Mouse (Mus musculus) R1 (cell line): Measurements from ENCODE around the gene Inpp5b.
A peak's percentile ranks its signal among the peaks of the same experiment; 100 is the strongest.
"Not testable (repeated sequence)": the region's sequence is repeated elsewhere in the genome, so short reads cannot be mapped to it uniquely, and the experiment has no call there.

Experiments
- DNase-seq: peaks from one replicate; pipeline ENCODE4 v3.0.0-alpha.2; 2018; ENCODE audit warnings: low read depth, low spot score

Gene Inpp5b

DNA sequence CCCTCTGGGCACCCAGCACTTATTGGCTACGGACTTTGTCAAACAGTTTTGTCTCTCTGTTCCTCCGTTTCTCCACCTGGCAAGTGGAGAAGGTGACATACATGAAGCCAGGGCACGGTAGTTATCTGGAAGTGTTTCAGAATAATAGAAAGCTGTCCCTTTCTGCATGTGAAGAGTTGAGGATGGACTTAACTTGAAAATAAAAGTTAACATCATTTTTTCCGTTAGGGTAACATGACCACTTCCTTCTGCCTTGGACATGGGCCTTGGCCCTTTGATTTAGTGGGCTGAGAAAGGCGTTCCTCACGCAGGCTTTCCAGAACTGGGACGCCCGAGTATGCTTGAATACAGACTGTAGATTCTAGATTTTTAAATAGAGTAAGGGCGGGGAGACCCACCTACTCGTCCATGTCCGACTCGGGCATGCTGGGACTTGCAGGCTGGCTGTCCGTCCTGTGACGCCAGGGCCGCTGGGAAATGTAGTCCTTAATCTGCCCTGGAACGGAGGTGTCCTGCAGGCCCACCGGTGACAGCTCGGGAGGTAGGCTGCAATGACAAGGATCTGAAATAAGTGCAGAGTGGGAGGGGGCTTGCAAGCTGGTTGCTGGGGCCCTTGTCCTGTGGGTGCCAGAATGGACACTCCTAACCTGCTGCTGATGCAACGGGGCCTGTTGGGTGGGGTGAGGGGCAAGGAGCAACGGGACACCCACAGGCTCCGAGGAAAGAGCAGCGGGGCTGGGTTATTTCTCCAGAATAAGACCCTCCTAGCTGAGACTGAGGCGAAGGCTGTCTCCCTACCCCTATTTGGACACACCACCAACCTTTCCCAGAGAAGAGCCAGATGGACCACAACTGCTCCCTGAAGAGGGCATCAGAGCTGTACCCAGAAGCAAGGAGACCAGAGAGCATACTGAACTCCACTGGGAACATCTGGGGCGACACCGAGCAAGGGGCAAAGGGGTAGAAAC is at the start of gene Inpp5b:
TSS of gene Inpp5b (plus strand) at position 475 of the 968 bp plus-strand sequence.
- DNase-seq: peak; percentile 78

DNA sequence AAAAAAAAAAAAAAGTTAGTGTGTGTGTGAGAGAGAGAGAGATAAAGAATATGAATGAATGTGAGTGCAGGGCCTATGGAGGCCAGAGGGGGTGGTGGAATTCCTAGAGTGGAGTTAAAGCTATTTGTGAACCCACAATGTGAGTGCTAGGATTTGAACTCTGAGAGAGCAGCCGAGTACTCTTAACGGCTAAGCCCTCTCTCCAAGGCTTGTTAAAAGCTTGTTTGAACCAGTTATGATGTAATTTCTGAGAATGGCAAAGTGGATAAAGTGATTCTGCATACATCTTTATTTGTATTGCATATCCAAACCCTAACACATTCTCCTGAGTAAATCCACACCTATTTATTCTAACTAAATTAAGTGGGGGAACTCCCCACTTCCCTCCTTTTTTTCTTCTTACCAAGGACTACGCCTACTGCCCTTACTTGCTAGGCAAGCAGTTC is 49.2 kb upstream of the Inpp5b start:
- DNase-seq: no peak

DNA sequence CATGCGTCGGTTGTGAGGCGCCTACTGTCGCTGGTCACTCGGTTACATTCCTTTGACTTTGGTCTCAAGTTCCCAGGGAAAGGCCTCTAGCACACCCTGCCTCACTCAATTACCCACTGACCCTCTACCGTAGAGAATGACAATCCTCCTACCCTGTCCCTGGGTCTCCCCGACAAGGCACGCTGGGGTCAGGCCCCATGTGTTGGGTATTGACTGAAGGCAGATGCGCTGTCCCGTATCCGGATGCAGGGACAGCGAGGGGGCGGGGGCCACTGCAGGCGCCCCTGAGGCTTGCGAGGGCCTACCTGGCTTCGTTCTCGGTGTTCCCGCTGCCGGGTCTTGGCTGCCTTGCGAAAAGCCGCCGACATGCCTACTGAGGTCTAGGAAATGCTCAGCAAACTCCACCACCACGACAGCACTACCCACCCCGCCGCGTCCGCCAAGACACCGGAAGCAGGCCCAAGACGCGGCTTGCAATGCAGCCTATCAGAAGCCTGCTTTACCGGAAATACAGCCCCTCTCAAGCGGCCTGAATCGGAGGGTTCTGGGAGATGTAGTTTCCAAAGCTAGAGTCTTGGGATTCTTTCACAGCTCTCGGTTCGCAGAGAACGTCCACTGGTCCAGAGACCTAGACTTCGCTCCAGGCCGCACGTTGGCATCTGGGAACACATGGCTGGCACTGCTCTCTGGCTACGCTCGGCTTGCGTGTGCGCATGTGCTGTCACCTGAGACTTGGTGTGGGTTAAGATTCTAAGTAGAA is 48.3 kb upstream of the Inpp5b start, which contains the start of gene Utp11:
TSS of gene Utp11 (minus strand) at position 466 of the 760 bp plus-strand sequence.
- peak; percentile 96 for DNase-seq

DNA sequence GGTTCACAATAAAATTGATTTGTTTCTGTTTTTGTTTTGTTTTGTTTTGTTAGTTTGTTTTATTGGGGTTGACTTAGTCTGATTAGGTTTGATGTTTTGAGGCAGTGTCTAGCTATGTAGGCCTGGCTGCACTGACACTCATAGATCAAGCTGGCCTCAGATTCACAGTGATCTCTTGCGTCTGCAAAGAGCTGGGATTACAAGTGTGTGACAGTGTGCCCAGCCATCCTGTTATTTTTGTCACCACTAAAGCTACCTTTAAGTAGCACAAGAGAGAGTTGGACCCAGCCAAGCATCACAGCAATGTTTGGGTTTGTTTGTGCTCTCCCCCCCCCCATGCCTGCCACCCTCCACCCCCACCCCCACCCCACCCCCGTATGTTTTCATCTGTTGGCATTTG is 47.1 kb upstream of the Inpp5b start:
- no peak for DNase-seq

DNA sequence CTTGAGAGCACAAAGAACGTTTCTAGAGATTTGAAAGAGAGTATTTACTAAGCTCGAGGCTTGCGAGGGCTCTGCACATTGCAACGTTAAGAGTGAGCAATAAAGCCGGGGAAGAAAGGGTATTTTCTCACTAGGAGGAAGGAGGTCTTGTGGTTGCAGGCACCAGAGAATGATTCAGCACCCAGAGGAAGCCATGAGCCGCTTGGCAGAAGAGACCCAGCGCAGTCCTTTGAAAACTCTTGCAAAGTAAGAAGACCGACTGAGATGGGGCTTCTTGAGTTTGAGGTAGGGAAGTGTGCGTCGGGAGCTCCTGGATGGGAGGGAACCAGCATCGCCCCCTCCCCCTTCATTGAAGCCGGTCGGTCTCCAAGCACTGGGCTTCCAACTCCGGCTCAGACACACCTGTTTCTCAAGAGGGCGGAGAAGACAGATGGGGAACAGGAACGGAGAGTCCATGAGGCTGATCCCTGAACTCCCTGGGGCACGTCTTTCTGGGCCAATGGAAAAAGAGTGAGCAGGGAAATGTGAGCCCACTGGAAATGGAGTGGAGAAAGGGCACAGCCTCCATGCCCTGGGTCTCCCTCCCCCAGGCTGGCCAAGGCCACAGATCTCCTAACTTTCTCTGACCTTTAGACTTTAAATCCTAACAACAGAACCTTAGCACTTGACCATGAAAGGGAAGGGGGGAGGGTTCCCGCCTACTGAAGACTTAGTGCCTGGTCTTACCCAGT is 45.7 kb upstream of the Inpp5b start:
- peak; percentile 86 for DNase-seq

DNA sequence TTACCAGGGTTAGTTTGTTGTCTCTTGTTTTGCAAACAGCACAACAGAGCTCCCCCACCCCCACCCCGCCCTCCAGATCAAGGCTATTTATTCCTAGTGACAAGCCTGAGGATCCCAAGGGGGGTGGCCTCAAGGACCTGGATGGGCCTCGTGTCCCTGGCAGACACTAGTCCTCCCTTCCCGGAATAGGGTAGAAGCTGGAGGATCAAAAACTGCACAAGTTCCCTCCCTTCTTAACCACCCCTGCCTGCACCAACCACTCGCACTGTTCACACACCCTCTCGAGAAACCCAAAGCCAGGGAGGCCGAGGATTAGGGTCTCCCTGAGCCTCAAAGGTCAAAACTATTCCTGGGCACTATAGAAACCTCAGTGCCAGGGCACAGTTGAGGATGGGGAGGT is 41.9 kb upstream of the Inpp5b start:
- DNase-seq: no peak

DNA sequence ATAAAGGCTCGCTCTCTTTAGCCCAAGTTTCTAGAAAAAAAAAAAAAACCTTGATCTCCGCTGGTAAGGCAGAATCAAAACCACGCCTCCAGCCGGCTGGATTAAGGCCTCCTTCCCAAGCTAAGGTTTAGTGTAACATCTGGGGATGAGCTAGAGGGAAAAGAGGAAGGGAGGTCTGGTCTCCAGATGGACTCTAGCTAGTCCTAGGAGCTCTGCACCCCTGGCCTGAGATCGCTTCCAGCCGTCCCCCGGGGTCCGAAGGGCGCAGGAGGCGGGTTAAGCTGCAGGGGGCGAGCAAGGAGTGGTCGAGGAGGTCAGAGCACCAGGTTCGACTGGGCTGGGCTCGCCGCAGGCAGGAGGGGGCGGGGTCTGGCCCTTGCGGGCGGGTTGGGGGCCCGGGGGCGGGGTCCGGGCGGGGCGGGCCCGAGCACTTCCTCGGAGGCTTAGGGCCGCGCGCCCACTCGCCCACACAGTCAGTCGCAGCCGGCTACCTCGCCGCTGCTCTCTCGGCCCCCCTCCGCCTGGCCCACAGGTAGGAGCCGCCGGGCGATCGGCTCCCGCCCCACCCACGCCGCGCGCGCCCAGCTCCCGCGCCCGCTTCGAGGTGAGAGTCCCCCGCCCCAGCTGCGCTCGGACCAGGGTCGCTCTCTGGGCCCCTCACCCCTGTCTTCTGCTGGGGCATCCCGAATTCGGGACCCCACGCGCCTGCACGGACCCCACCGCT is 41.2 kb upstream of the Inpp5b start, which contains the start of gene Fhl3:
TSS of gene Fhl3 (plus strand) at position 454 of the 724 bp plus-strand sequence.
- DNase-seq: peak; percentile 89

DNA sequence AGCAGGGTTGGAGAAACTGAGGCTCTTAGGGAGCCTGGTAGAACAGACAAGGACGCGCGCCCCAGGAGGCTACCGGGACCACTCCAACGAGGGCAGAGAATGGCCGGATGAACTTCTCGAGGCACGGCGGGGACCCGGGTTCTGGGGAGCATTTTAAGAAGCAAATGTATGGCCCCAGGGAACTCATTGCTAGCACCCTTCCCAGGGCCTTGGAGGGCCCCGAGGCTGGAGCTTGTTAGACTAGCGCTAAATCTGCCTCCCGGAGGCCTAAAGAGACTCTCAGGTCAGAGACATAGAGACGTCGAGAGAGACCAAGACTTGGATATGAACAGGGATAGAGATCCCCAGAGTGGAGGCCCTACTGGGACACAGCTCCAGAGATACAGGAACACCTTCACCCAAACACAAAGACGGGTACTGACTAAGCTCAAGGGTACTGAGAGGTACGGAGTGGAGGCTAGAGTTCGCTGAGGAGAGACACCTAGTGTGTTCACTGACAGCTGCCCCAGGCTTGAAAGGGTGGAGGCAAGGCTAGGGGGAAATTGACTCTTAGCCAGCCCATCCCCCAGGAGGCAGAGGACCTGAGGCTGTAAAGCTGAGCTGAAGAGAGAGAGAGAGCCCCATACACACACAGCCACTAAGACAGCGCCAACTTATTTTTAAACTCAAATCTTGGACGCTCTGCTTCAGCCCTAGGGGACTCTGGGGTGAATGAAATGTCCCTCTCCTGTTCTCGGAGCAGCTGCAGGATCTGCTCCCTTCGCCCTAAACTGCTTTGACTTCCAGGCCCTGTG is 40.4 kb upstream of the Inpp5b start:
- peak; percentile 59 for DNase-seq

DNA sequence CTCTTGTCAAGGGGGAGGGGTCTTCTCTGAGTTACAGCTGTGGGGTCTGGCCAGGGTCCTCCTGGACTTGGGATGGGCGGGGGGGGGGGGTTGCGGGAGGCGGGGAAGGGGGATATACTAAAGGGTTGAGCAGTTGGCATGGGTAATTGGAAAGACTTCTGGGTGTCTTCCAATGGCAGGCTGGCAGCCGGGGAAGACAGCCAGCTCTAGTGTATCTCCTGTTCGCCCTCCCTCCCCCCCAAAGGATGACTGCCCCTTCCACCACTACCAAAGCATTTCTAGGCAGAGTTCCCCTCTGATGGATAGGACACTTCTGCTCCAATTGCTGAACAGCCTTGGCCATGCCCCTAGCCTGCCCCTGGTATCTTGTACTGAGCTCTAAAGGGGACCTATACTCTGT is 39.7 kb upstream of the Inpp5b start:
- DNase-seq: no peak

DNA sequence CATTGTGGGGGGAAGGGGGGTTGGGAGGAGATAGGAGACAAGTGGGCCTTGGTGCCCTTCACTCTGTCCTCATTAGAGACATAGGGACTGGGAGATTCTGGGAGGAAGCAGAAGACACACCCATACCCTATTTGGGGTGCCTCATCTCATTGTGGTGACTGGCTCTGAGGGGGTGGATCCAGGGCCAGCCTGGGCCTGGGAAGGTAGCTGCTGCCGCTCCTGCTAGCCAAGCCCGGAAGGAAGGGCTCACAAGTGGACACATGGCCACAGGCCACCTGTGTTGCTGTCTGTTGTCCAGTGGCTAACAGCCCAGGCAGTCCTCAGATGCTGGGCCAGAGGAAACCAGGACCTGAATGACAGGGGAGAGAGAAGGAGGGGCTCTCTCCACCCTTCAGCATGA is 38.2 kb upstream of the Inpp5b start:
- no peak for DNase-seq

DNA sequence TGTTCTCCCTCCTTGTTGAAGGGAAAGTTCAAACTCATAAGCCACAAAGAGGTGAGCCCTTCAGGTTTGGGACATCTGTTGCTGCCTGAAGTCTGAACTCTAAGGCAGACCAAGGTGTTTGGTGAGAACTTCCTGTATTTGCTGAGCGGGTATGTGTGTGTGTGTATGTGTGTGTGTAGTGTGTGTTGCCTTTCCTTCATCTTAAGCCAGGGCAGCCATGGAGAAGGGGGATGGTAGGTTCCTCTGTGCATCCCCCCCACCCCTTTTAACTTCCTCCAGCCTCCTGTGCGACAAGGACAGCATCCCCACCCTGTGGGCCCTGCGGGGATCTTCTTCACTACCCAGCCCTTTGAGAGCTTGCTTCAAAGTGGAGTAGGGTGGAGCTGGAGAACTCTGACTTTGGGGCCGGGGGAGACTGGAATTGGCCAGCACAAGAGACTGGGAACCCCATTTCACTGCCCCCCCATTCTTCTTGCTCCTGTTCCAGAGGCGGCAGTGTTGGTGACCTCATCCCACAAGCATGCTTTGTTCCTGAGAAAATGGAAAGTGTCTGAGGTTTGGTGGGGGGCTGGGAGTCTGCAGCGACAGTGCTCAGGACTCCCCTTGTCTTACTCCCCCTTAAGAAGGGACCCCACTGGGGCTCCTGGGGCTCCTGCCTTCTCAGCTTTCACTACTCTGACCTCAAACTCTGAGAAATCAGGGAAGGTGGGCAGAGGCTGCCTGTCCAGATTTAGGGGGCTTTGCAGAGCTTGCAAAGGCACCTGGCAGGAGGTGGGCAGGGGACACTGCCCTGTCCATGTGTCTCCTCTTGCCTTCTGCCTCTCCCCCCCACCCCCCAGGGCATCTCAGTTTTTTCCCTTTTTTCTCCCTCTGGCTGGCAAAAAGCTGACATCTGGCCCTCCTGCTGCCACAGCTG is 37.5 kb upstream of the Inpp5b start:
- DNase-seq: peak; percentile 41

DNA sequence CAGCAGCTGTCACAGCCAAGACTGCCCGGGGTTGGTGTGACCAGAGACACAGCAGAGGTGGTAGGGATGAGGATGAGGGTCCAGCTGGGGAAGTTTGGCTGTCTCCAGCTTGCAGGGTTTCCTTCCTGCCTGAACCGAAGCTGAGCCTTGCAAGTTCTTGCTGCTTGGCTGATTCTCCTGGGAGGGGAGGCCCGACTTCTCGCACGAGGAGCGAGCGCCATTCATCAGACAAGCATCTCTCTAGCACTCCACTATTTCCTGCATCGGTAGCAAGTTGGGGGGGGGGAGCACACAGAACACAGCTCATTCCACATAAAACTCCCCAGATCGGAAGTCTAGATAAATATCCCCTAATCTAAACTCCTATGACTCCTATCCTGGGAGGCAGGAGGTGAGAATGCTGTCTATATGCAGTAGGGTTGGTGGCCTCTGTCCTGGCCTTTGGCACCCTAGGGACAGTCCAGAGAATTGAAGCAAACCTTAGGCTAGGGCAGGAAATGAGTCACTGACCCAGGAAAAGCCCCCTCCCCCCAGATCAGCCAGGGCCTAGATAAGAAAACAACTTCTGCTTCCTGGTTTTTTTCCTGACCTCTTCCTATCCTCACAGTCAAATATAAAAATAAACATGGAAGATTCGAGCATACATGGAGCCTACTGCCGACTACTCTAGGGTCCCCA is 36.7 kb upstream of the Inpp5b start:
- no peak for DNase-seq

DNA sequence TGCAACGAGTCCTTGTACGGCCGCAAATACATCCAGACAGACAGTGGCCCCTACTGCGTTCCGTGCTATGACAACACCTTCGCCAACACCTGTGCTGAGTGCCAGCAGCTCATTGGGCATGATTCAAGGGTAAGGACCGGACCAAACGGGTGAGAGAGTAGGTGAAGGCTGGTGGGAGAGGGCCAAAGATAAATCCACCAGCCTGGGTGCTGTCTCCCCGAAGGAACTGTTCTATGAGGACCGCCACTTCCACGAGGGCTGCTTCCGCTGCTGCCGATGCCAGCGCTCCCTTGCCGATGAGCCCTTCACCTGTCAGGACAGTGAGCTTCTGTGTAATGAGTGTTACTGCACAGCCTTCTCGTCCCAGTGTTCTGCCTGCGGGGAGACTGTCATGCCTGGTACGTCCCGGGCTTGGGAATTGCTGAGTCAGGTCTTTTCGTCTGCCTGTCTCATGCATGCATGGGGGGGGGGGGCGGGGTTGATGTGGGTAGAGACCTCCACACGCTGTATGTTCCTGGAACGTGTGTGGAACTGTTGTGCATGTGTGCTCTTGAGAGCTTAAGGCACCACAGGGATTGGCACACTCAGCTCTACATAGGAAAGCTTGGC is 35.9 kb upstream of the Inpp5b start:
- DNase-seq: peak; percentile 35

DNA sequence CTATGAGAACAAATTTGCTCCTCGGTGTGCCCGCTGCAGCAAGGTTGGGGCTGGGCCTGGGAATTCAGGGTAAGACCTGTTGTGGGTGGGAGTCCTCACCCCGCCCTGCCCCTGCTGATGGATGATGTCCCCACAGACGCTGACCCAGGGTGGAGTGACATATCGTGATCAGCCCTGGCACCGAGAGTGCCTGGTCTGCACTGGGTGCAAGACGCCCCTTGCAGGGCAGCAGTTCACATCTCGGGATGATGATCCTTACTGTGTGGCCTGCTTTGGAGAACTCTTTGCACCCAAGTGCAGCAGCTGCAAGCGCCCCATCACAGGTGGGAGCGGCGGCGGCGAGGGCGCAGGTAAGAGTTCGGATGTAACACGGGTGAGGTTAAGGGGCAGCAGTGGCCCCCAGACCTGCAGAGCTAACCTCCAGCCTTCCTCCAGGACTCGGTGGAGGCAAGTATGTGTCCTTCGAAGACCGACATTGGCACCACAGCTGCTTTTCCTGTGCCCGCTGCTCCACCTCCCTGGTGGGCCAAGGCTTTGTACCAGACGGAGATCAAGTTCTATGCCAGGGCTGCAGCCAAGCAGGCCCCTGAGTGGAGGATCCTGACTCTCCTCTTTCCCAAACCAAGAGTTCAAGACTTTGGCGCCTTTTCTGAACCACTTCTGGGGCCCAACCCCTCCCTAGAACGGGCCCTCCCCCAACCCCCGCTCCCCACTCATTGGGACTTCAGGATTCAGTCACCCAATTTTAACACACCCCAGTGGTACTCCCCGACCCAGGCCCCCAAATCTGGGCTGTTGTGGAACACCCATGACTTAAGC is 34.1 kb upstream of the Inpp5b start:
- DNase-seq: peak; percentile 28

DNA sequence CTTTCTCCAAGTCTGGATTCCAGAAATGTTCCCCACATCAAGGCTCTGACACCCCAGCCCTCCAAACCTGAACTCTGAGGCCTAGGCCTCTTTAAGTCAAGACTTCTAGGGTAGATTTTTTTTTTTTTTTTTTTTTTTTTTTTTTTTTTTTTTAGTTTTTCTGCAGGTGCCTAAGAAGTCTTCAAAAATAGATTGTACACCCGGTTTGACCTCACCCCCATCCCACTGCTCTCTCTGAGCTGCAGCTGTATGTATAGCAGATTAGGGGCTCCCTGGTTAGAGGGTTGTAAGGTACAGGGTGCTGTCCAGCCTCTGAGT is 33.5 kb upstream of the Inpp5b start:
- not testable (repeated sequence) for DNase-seq

DNA sequence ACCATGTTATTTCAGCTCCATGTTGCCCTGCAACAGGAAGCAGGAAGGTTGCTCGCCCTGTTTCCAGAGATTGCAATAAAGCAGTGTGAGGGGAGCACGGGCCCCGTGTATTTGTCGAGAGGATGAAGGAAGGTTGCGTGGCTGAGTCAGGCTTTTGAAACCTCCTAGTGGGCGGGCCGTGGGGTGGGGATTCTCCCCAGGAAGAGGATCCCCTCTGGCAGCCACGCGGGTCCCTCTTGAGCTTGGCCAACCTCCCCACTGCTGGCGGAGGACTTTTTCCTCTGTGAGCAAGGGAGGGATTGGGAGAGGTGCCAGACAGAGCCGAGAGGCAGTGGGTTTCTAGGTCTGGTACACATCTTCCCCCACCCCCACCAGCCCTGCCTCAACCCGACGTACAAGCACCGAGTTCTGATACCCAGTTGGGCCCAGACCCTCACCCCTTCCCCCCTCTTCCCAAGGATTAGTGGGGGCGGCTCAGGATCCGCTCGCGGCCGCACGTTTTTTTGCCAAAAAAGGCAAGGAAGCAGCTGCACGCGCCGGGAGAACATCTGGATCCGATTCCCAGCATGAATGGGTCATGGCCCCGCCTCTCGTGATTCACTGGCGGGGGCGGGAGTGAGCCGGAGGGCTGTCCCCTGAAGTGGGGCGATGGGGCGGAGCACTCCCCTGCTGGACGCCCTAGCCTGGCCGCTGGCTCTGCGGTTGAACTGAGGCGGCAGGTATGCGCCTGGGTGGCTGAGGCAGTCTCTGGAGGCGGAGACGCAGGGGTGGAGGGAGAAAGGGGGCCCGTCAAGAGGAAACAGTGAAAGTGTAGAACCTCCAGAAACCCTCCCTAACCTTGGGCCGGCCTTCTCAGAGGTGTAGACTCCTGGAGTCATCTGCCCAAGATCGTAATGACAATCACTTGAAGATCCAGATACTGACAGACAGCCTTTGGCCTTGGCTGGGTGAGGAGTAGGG is 32.9 kb upstream of the Inpp5b start:
- DNase-seq: peak; percentile 98
